Mouse (Mus musculus): ENCODE measurements around the gene Fig4. TPM values are rescaled to one million over a fixed set of nuclear protein-coding genes. Genes with fewer than 3 reads are reported as not detected.

Gene Fig4
- polyA plus RNA-seq, 1 experiment from 2014 or later: 16.9 TPM

- Histone ChIP-seq H3K27ac (ENCODE audit: low read length) (no peak overlapping the region), H3K9ac (ENCODE audit: low read length) (no peak overlapping the region), H3K9me3 (ENCODE audit: control insufficient read depth, low read length) (no peaks in the 10 kb centered on the region), H3K4me3 (ENCODE audit: low read length) (no peak overlapping the region), H3K4me1 (replicated peaks; ENCODE audit: control insufficient read depth, insufficient read depth, low read length) (peaks cover 9% of the 10 kb centered on the region), H3K36me3 (ENCODE audit: control insufficient read depth, insufficient read depth, low read length) (no peaks in the 10 kb centered on the region), H3K27me3 (ENCODE audit: control insufficient read depth, insufficient read depth, low read depth, low read length) (no peaks in the 10 kb centered on the region), H3K4me2 (ENCODE audit: low read depth, low read length) (no peak overlapping the region)
- no peak for ATAC-seq (ENCODE audit: low read depth)
- WGBS: 47% methylated on average over 11 of the region's 11 CpGs
These were observed 8.3 kb downstream of the Fig4 start for GRCm38 (mm10) chr10:41294734-41295133.

- peak; percentile 90 for ATAC-seq (ENCODE audit: low read depth)
- H3K4me3 ChIP-seq (ENCODE audit: low read length): no peak overlapping the region
- H3K4me1 ChIP-seq (replicated peaks; ENCODE audit: control insufficient read depth, insufficient read depth, low read length): peaks cover 16% of the 10 kb centered on the region
- H3K9ac ChIP-seq (ENCODE audit: low read length): no peak overlapping the region
- no peak overlapping the region for H3K27ac ChIP-seq (ENCODE audit: low read length)
- H3K9me3 ChIP-seq (ENCODE audit: control insufficient read depth, low read length): no peaks in the 10 kb centered on the region
- H3K4me2 ChIP-seq (ENCODE audit: low read depth, low read length): peak overlapping the region; percentile 43
- under 1% methylated on average over 7 of the region's 7 CpGs for WGBS
- H3K36me3 ChIP-seq (ENCODE audit: control insufficient read depth, insufficient read depth, low read length): no peaks in the 10 kb centered on the region
- no peaks in the 10 kb centered on the region for H3K27me3 ChIP-seq (ENCODE audit: control insufficient read depth, insufficient read depth, low read depth, low read length)
These were observed 10.0 kb downstream of the Fig4 start for GRCm38 (mm10) chr10:41293019-41293418.

GRCm38 (mm10) chr10:41291021-41291420, 12.0 kb downstream of the Fig4 start:
- no peak overlapping the region for H3K9ac ChIP-seq (ENCODE audit: low read length)
- whole genome bisulfite sequencing: 83% methylated on average over 2 of the region's 2 CpGs
- ATAC-seq (ENCODE audit: low read depth): no peak
- H3K27me3 ChIP-seq (ENCODE audit: control insufficient read depth, insufficient read depth, low read depth, low read length): no peaks in the 10 kb centered on the region
- H3K9me3 ChIP-seq (ENCODE audit: control insufficient read depth, low read length): no peaks in the 10 kb centered on the region
- peaks cover 16% of the 10 kb centered on the region for H3K4me1 ChIP-seq (replicated peaks; ENCODE audit: control insufficient read depth, insufficient read depth, low read length)
- H3K4me3 ChIP-seq (ENCODE audit: low read length): no peak overlapping the region
- no peak overlapping the region for H3K4me2 ChIP-seq (ENCODE audit: low read depth, low read length)
- H3K36me3 ChIP-seq (ENCODE audit: control insufficient read depth, insufficient read depth, low read length): no peaks in the 10 kb centered on the region
- H3K27ac ChIP-seq (ENCODE audit: low read length): no peak overlapping the region

- no peaks in the 10 kb centered on the region for H3K27me3 ChIP-seq (ENCODE audit: control insufficient read depth, insufficient read depth, low read depth, low read length)
- no peak overlapping the region for H3K4me3 ChIP-seq (ENCODE audit: low read length)
- 37% methylated on average over 16 of the region's 16 CpGs for WGBS
- no peak overlapping the region for H3K27ac ChIP-seq (ENCODE audit: low read length)
- peak overlapping the region; percentile 50; the same call in 1 of the 2 replicates for H3K9ac ChIP-seq (ENCODE audit: low read length)
- peak; percentile 80 for ATAC-seq (ENCODE audit: low read depth)
- no peaks in the 10 kb centered on the region for H3K36me3 ChIP-seq (ENCODE audit: control insufficient read depth, insufficient read depth, low read length)
- H3K4me1 ChIP-seq (replicated peaks; ENCODE audit: control insufficient read depth, insufficient read depth, low read length): peaks cover 16% of the 10 kb centered on the region
- no peak overlapping the region for H3K4me2 ChIP-seq (ENCODE audit: low read depth, low read length)
- H3K9me3 ChIP-seq (ENCODE audit: control insufficient read depth, low read length): no peaks in the 10 kb centered on the region
These were observed 14.2 kb downstream of the Fig4 start for GRCm38 (mm10) chr10:41288771-41289415.

GRCm38 (mm10) chr10:41288074-41288473, 15.0 kb downstream of the Fig4 start:
- Histone ChIP-seq H3K4me3 (ENCODE audit: low read length) (no peak overlapping the region), H3K27ac (ENCODE audit: low read length) (no peak overlapping the region), H3K9ac (ENCODE audit: low read length) (no peak overlapping the region), H3K36me3 (ENCODE audit: control insufficient read depth, insufficient read depth, low read length) (no peaks in the 10 kb centered on the region), H3K9me3 (ENCODE audit: control insufficient read depth, low read length) (no peaks in the 10 kb centered on the region), H3K4me1 (replicated peaks; ENCODE audit: control insufficient read depth, insufficient read depth, low read length) (peaks cover 10% of the 10 kb centered on the region), H3K4me2 (ENCODE audit: low read depth, low read length) (no peak overlapping the region), H3K27me3 (ENCODE audit: control insufficient read depth, insufficient read depth, low read depth, low read length) (no peaks in the 10 kb centered on the region)
- WGBS: 41% methylated on average over 1 of the region's 1 CpGs
- no peak for ATAC-seq (ENCODE audit: low read depth)

GRCm38 (mm10) chr10:41287618-41288017, 15.4 kb downstream of the Fig4 start:
- peaks cover 8% of the 10 kb centered on the region for H3K4me1 ChIP-seq (replicated peaks; ENCODE audit: control insufficient read depth, insufficient read depth, low read length)
- no peak overlapping the region for H3K9ac ChIP-seq (ENCODE audit: low read length)
- H3K4me2 ChIP-seq (ENCODE audit: low read depth, low read length): no peak overlapping the region
- 51% methylated on average over 3 of the region's 3 CpGs for WGBS
- no peaks in the 10 kb centered on the region for H3K36me3 ChIP-seq (ENCODE audit: control insufficient read depth, insufficient read depth, low read length)
- no peak overlapping the region for H3K27ac ChIP-seq (ENCODE audit: low read length)
- H3K4me3 ChIP-seq (ENCODE audit: low read length): no peak overlapping the region
- no peaks in the 10 kb centered on the region for H3K27me3 ChIP-seq (ENCODE audit: control insufficient read depth, insufficient read depth, low read depth, low read length)
- ATAC-seq (ENCODE audit: low read depth): peak; percentile 79
- H3K9me3 ChIP-seq (ENCODE audit: control insufficient read depth, low read length): no peaks in the 10 kb centered on the region

- Histone ChIP-seq H3K36me3 (ENCODE audit: control insufficient read depth, insufficient read depth, low read length) (no peaks in the 10 kb centered on the region), H3K4me3 (ENCODE audit: low read length) (no peak overlapping the region), H3K27me3 (ENCODE audit: control insufficient read depth, insufficient read depth, low read depth, low read length) (no peaks in the 10 kb centered on the region), H3K27ac (ENCODE audit: low read length) (no peak overlapping the region), H3K9ac (ENCODE audit: low read length) (no peak overlapping the region), H3K4me1 (replicated peaks; ENCODE audit: control insufficient read depth, insufficient read depth, low read length) (peaks cover 4% of the 10 kb centered on the region; the same call in 1 of the 2 replicates), H3K4me2 (ENCODE audit: low read depth, low read length) (no peak overlapping the region), H3K9me3 (ENCODE audit: control insufficient read depth, low read length) (no peaks in the 10 kb centered on the region)
- no peak for ATAC-seq (ENCODE audit: low read depth)
- 59% methylated on average over 2 of the region's 2 CpGs for WGBS
These were observed 21.0 kb downstream of the Fig4 start for GRCm38 (mm10) chr10:41282086-41282485.

GRCm38 (mm10) chr10:41280796-41281195, 22.3 kb downstream of the Fig4 start:
- H3K27me3 ChIP-seq (ENCODE audit: control insufficient read depth, insufficient read depth, low read depth, low read length): no peaks in the 10 kb centered on the region
- no peaks in the 10 kb centered on the region for H3K36me3 ChIP-seq (ENCODE audit: control insufficient read depth, insufficient read depth, low read length)
- H3K27ac ChIP-seq (ENCODE audit: low read length): no peak overlapping the region
- WGBS: 71% methylated on average over 2 of the region's 2 CpGs
- no peak overlapping the region for H3K4me2 ChIP-seq (ENCODE audit: low read depth, low read length)
- H3K9me3 ChIP-seq (ENCODE audit: control insufficient read depth, low read length): no peaks in the 10 kb centered on the region
- H3K4me3 ChIP-seq (ENCODE audit: low read length): no peak overlapping the region
- H3K4me1 ChIP-seq (replicated peaks; ENCODE audit: control insufficient read depth, insufficient read depth, low read length): peaks cover 4% of the 10 kb centered on the region; the same call in 1 of the 2 replicates
- ATAC-seq (ENCODE audit: low read depth): no peak
- no peak overlapping the region for H3K9ac ChIP-seq (ENCODE audit: low read length)

GRCm38 (mm10) chr10:41280177-41280576, 22.9 kb downstream of the Fig4 start:
- no peak for ATAC-seq (ENCODE audit: low read depth)
- no peaks in the 10 kb centered on the region for H3K27me3 ChIP-seq (ENCODE audit: control insufficient read depth, insufficient read depth, low read depth, low read length)
- H3K4me3 ChIP-seq (ENCODE audit: low read length): no peak overlapping the region
- 65% methylated on average over 6 of the region's 6 CpGs for WGBS
- no peak overlapping the region for H3K9ac ChIP-seq (ENCODE audit: low read length)
- no peaks in the 10 kb centered on the region for H3K36me3 ChIP-seq (ENCODE audit: control insufficient read depth, insufficient read depth, low read length)
- no peak overlapping the region for H3K27ac ChIP-seq (ENCODE audit: low read length)
- H3K9me3 ChIP-seq (ENCODE audit: control insufficient read depth, low read length): no peaks in the 10 kb centered on the region
- peaks cover 4% of the 10 kb centered on the region; the same call in 1 of the 2 replicates for H3K4me1 ChIP-seq (replicated peaks; ENCODE audit: control insufficient read depth, insufficient read depth, low read length)
- H3K4me2 ChIP-seq (ENCODE audit: low read depth, low read length): no peak overlapping the region
